Mouse (Mus musculus): ENCODE data around the gene Mrpl19. TPM values are rescaled to one million over a fixed set of nuclear protein-coding genes. Genes with fewer than 3 reads are reported as not detected.

Mrpl19 gene
- 58.9 and 59.6 TPM in 2 replicates for polyA plus RNA-seq (2014; fragmentation: Nextera tagmentation; extraction: Ambion mirVana)

GRCm38 (mm10) chr6:81965296-81966067 is at the start of gene Mrpl19:
Mrpl19 (minus strand) TSS chr6:81965958.
- under 1% methylated on average over 44 of the region's 44 CpGs for WGBS

GRCm38 (mm10) chr6:82012392-82012791 is 46.6 kb upstream of the Mrpl19 start:
- ATAC-seq (replicated peaks; ENCODE audit: low FRiP score) (no peak), DNase-seq (ENCODE audit: low spot score) (no peak)
- H3K4me3 ChIP-seq (ENCODE audit: low read depth, low read length): no peak overlapping the region
- H3K36me3 ChIP-seq (ENCODE audit: control insufficient read depth, insufficient read depth, low read length): no peaks in the 10 kb centered on the region
- H3K9ac ChIP-seq (ENCODE audit: low read length): no peak overlapping the region
- H3K9me3 ChIP-seq (ENCODE audit: control insufficient read depth, low read length): no peaks in the 10 kb centered on the region
- H3K27ac ChIP-seq (ENCODE audit: low read depth, low read length): no peak overlapping the region
- no peaks in the 10 kb centered on the region for H3K27me3 ChIP-seq (ENCODE audit: control insufficient read depth, insufficient read depth, low read length)
- 48% methylated on average over 1 of the region's 1 CpGs for WGBS
- no peak overlapping the region for H3K4me2 ChIP-seq (ENCODE audit: low read depth, low read length, severe bottlenecking)
- H3K4me1 ChIP-seq (replicated peaks; ENCODE audit: control insufficient read depth, insufficient read depth, low read length): no peaks in the 10 kb centered on the region

More at GRCm38 (mm10) chr6:81965296-81966067, at the start of gene Mrpl19:
- H3K4me3 ChIP-seq (ENCODE audit: low read depth, low read length): peak within 1 kb of the TSS; percentile 63
- DNase-seq (ENCODE audit: low spot score): peak; percentile 90
- ATAC-seq (replicated peaks; ENCODE audit: low FRiP score): peak; percentile 97
- H3K9ac ChIP-seq (ENCODE audit: low read length): peak within 1 kb of the TSS; percentile 67
- H3K9me3 ChIP-seq (ENCODE audit: control insufficient read depth, low read length): no peaks in the 10 kb centered on the region
- no peak within 1 kb of the TSS for H3K27ac ChIP-seq (ENCODE audit: low read depth, low read length)
- no peaks in the 10 kb centered on the region for H3K27me3 ChIP-seq (ENCODE audit: control insufficient read depth, insufficient read depth, low read length)
- H3K4me1 ChIP-seq (replicated peaks; ENCODE audit: control insufficient read depth, insufficient read depth, low read length): 0 out of 2 replicates have a peak, but pooled peaks cover 4% of the 10 kb centered on the region
- H3K4me2 ChIP-seq (ENCODE audit: low read depth, low read length, severe bottlenecking): peak within 1 kb of the TSS; percentile 73
- H3K36me3 ChIP-seq (ENCODE audit: control insufficient read depth, insufficient read depth, low read length): peaks cover 4% of the 10 kb centered on the region; the same call in 1 of the 2 replicates

- 25% methylated on average over 20 of the region's 20 CpGs for WGBS
- H3K4me2 ChIP-seq (ENCODE audit: low read depth, low read length, severe bottlenecking): no peak overlapping the region; the same call in 1 of the 2 replicates
- peaks cover 2% of the 10 kb centered on the region; the same call in 1 of the 2 replicates for H3K4me1 ChIP-seq (replicated peaks; ENCODE audit: control insufficient read depth, insufficient read depth, low read length)
- DNase-seq (ENCODE audit: low spot score): peak; percentile 55
- no peaks in the 10 kb centered on the region for H3K27me3 ChIP-seq (ENCODE audit: control insufficient read depth, insufficient read depth, low read length)
- no peak overlapping the region for H3K27ac ChIP-seq (ENCODE audit: low read depth, low read length)
- peak; percentile 27 for ATAC-seq (replicated peaks; ENCODE audit: low FRiP score)
- no peaks in the 10 kb centered on the region for H3K36me3 ChIP-seq (ENCODE audit: control insufficient read depth, insufficient read depth, low read length)
- no peak overlapping the region for H3K4me3 ChIP-seq (ENCODE audit: low read depth, low read length)
- H3K9ac ChIP-seq (ENCODE audit: low read length): no peak overlapping the region
- no peaks in the 10 kb centered on the region for H3K9me3 ChIP-seq (ENCODE audit: control insufficient read depth, low read length)
Observed at GRCm38 (mm10) chr6:81990049-81990810, 24.5 kb upstream of the Mrpl19 start.

GRCm38 (mm10) chr6:81988341-81988740 is 22.6 kb upstream of the Mrpl19 start:
- Histone ChIP-seq H3K36me3 (ENCODE audit: control insufficient read depth, insufficient read depth, low read length) (no peaks in the 10 kb centered on the region), H3K9ac (ENCODE audit: low read length) (no peak overlapping the region), H3K4me2 (ENCODE audit: low read depth, low read length, severe bottlenecking) (no peak overlapping the region), H3K4me3 (ENCODE audit: low read depth, low read length) (no peak overlapping the region), H3K4me1 (replicated peaks; ENCODE audit: control insufficient read depth, insufficient read depth, low read length) (peaks cover 2% of the 10 kb centered on the region; the same call in 1 of the 2 replicates), H3K27me3 (ENCODE audit: control insufficient read depth, insufficient read depth, low read length) (no peaks in the 10 kb centered on the region), H3K9me3 (ENCODE audit: control insufficient read depth, low read length) (no peaks in the 10 kb centered on the region), H3K27ac (ENCODE audit: low read depth, low read length) (no peak overlapping the region)
- 93% methylated on average over 5 of the region's 5 CpGs for WGBS
- DNase-seq (ENCODE audit: low spot score) (no peak), ATAC-seq (replicated peaks; ENCODE audit: low FRiP score) (no peak)

GRCm38 (mm10) chr6:81987580-81987979 is 21.8 kb upstream of the Mrpl19 start:
- WGBS: 54% methylated on average over 3 of the region's 3 CpGs
- no peak for ATAC-seq (replicated peaks; ENCODE audit: low FRiP score)
- H3K27me3 ChIP-seq (ENCODE audit: control insufficient read depth, insufficient read depth, low read length): no peaks in the 10 kb centered on the region
- H3K4me2 ChIP-seq (ENCODE audit: low read depth, low read length, severe bottlenecking): no peak overlapping the region
- no peaks in the 10 kb centered on the region for H3K36me3 ChIP-seq (ENCODE audit: control insufficient read depth, insufficient read depth, low read length)
- H3K9ac ChIP-seq (ENCODE audit: low read length): no peak overlapping the region
- H3K9me3 ChIP-seq (ENCODE audit: control insufficient read depth, low read length): no peaks in the 10 kb centered on the region
- H3K4me3 ChIP-seq (ENCODE audit: low read depth, low read length): no peak overlapping the region
- no peak for DNase-seq (ENCODE audit: low spot score)
- peaks cover 2% of the 10 kb centered on the region; the same call in 1 of the 2 replicates for H3K4me1 ChIP-seq (replicated peaks; ENCODE audit: control insufficient read depth, insufficient read depth, low read length)
- no peak overlapping the region for H3K27ac ChIP-seq (ENCODE audit: low read depth, low read length)

GRCm38 (mm10) chr6:81987010-81987409 is 21.3 kb upstream of the Mrpl19 start:
- H3K4me3 ChIP-seq (ENCODE audit: low read depth, low read length): no peak overlapping the region
- no peaks in the 10 kb centered on the region for H3K27me3 ChIP-seq (ENCODE audit: control insufficient read depth, insufficient read depth, low read length)
- H3K9ac ChIP-seq (ENCODE audit: low read length): no peak overlapping the region
- peak; percentile 76 for ATAC-seq (replicated peaks; ENCODE audit: low FRiP score)
- no peak overlapping the region for H3K27ac ChIP-seq (ENCODE audit: low read depth, low read length)
- no peak overlapping the region for H3K4me2 ChIP-seq (ENCODE audit: low read depth, low read length, severe bottlenecking)
- H3K4me1 ChIP-seq (replicated peaks; ENCODE audit: control insufficient read depth, insufficient read depth, low read length): peaks cover 2% of the 10 kb centered on the region; the same call in 1 of the 2 replicates
- DNase-seq (ENCODE audit: low spot score): peak; percentile 91
- no peaks in the 10 kb centered on the region for H3K9me3 ChIP-seq (ENCODE audit: control insufficient read depth, low read length)
- WGBS: 1% methylated on average over 9 of the region's 9 CpGs
- H3K36me3 ChIP-seq (ENCODE audit: control insufficient read depth, insufficient read depth, low read length): no peaks in the 10 kb centered on the region

- H3K9ac ChIP-seq (ENCODE audit: low read length): no peak overlapping the region
- 46% methylated on average over 5 of the region's 5 CpGs for WGBS
- no peak overlapping the region for H3K4me2 ChIP-seq (ENCODE audit: low read depth, low read length, severe bottlenecking)
- no peaks in the 10 kb centered on the region for H3K27me3 ChIP-seq (ENCODE audit: control insufficient read depth, insufficient read depth, low read length)
- H3K27ac ChIP-seq (ENCODE audit: low read depth, low read length): no peak overlapping the region
- no peaks in the 10 kb centered on the region for H3K9me3 ChIP-seq (ENCODE audit: control insufficient read depth, low read length)
- DNase-seq (ENCODE audit: low spot score) (no peak), ATAC-seq (replicated peaks; ENCODE audit: low FRiP score) (no peak)
- H3K4me3 ChIP-seq (ENCODE audit: low read depth, low read length): no peak overlapping the region
- no peaks in the 10 kb centered on the region for H3K36me3 ChIP-seq (ENCODE audit: control insufficient read depth, insufficient read depth, low read length)
- H3K4me1 ChIP-seq (replicated peaks; ENCODE audit: control insufficient read depth, insufficient read depth, low read length): peaks cover 2% of the 10 kb centered on the region; the same call in 1 of the 2 replicates
Observed at GRCm38 (mm10) chr6:81986599-81986998, 20.8 kb upstream of the Mrpl19 start.

- H3K4me2 ChIP-seq (ENCODE audit: low read depth, low read length, severe bottlenecking): no peak overlapping the region
- ATAC-seq (replicated peaks; ENCODE audit: low FRiP score): no peak
- H3K4me3 ChIP-seq (ENCODE audit: low read depth, low read length): no peak overlapping the region
- H3K9ac ChIP-seq (ENCODE audit: low read length): no peak overlapping the region
- no peak for DNase-seq (ENCODE audit: low spot score)
- no peaks in the 10 kb centered on the region for H3K36me3 ChIP-seq (ENCODE audit: control insufficient read depth, insufficient read depth, low read length)
- H3K27me3 ChIP-seq (ENCODE audit: control insufficient read depth, insufficient read depth, low read length): no peaks in the 10 kb centered on the region
- H3K4me1 ChIP-seq (replicated peaks; ENCODE audit: control insufficient read depth, insufficient read depth, low read length): peaks cover 2% of the 10 kb centered on the region; the same call in 1 of the 2 replicates
- 92% methylated on average over 8 of the region's 8 CpGs for WGBS
- H3K27ac ChIP-seq (ENCODE audit: low read depth, low read length): no peak overlapping the region
- H3K9me3 ChIP-seq (ENCODE audit: control insufficient read depth, low read length): no peaks in the 10 kb centered on the region
Observed at GRCm38 (mm10) chr6:81986171-81986570, 20.4 kb upstream of the Mrpl19 start.

All from forebrain, embryonic 11.5 days (tissue).